Mouse (Mus musculus) lung, embryonic 14.5 days (tissue): ENCODE results near the gene Ccdc81. TPM values are rescaled to one million over a fixed set of nuclear protein-coding genes. Genes with fewer than 3 reads are reported as not detected.

Experiments
- ATAC-seq: fragments of 200-750 bp; cut with Nextera tagmentation; 2 replicates; pipeline ENCODE4 v1.8.0; 2017; ENCODE audit warnings: mild to moderate bottlenecking, moderate TSS enrichment, moderate library complexity; ENCODE audit not compliant: insufficient read depth
- DNase-seq: peaks from one replicate; pipeline ENCODE4 v3.0.0-alpha.2; 2015
- H3K27ac ChIP-seq: fragments of 300-500 bp; sonication (generic); 2 replicates; pipeline ENCODE4 v1.5.1; 2014; ENCODE audit warnings: low read depth, mild to moderate bottlenecking, moderate library complexity
- H3K27me3 ChIP-seq: fragments of 300-500 bp; sonication (generic); 2 replicates; pipeline ENCODE4 v1.6.1; 2014; ENCODE audit warnings: low read length, control low read depth; ENCODE audit not compliant: insufficient read depth
- H3K36me3 ChIP-seq: fragments of 300-500 bp; sonication (generic); 2 replicates; pipeline ENCODE4 v1.6.1; 2014; ENCODE audit warnings: control low read depth; ENCODE audit not compliant: insufficient read depth
- H3K4me1 ChIP-seq: fragments of 300-500 bp; sonication (generic); 2 replicates; pipeline ENCODE4 v1.6.1; 2014; ENCODE audit warnings: antibody characterized with exemption, control low read depth; ENCODE audit not compliant: insufficient read depth
- H3K4me2 ChIP-seq: fragments of 300-500 bp; sonication (generic); 2 replicates; pipeline ENCODE4 v1.6.1; 2014; ENCODE audit warnings: mild to moderate bottlenecking
- H3K4me3 ChIP-seq: fragments of 300-500 bp; sonication (generic); 2 replicates; pipeline ENCODE4 v1.5.1; 2014; ENCODE audit warnings: low read depth, low read length
- H3K9ac ChIP-seq: fragments of 300-500 bp; sonication (generic); 2 replicates; pipeline ENCODE4 v1.6.1; 2014
- H3K9me3 ChIP-seq: fragments of 300-500 bp; sonication (generic); 2 replicates; pipeline ENCODE4 v1.6.1; 2016; ENCODE audit warnings: low read depth, low read length, control low read depth
- CTCF ChIP-seq: IDR thresholded peaks from 2 replicates; pipeline ENCODE4 v1.5.1; 2016; ENCODE audit warnings: antibody characterized with exemption, low read depth
- WGBS: fragments of 180-500 bp; shearing (Covaris S2); extraction: QIAGEN DNeasy Blood & Tissue Kit; methylation state at CpG from one replicate; pipeline ENCODE4 v1.1.7; 2014; 5-methylcytosine and 5-hydroxymethylcytosine counted together
- polyA plus RNA-seq: library from polyadenylated mRNA; unstranded; fragments of >200 nt; fragmentation: Nextera tagmentation; extraction: Ambion mirVana; gene quantifications from 2 replicates; pipeline ENCODE4 v1.2.1, GENCODE M21; 2014

Gene Ccdc81
- polyA plus RNA-seq, 1 experiment from 2014 or later = not detected

GRCm38 (mm10) chr7:89908421-89908820, 5.0 kb upstream of the Ccdc81 start:
- no peak overlapping the region for H3K4me2 ChIP-seq
- peak; percentile 35 for ATAC-seq
- no peak overlapping the region for H3K9ac ChIP-seq
- DNase-seq = peak; percentile 25
- H3K36me3 ChIP-seq = no peaks in the 10 kb centered on the region
- TF ChIP-seq CTCF = no peak
- H3K27ac ChIP-seq = no peak overlapping the region
- no peaks in the 10 kb centered on the region for H3K4me1 ChIP-seq
- 35% methylated on average over 7 of the region's 7 CpGs for WGBS
- no peaks in the 10 kb centered on the region for H3K27me3 ChIP-seq
- no peak overlapping the region for H3K4me3 ChIP-seq
- no peaks in the 10 kb centered on the region for H3K9me3 ChIP-seq

DNA sequence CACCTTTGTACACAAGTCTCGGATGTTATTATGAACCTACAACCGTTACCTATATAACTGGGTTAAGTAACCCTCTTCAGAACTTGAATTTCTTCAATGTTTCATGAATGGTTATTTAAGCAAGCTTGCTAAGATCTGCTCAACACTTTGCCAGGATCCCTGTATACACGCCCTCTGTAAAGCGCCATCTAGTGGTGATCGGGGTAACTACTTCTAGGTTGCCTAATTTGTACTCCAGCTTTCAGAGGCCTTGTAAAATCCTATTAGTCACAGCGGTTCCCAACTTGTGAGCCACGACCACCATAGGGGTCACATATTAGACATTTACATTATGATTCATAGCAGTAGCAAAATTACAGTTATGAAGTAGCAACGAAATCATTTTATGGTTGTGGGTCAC, 4.5 kb upstream of the Ccdc81 start:
- Histone ChIP-seq H3K4me3 (no peak overlapping the region), H3K9me3 (no peaks in the 10 kb centered on the region), H3K4me2 (no peak overlapping the region), H3K4me1 (no peaks in the 10 kb centered on the region), H3K27ac (no peak overlapping the region), H3K9ac (no peak overlapping the region), H3K27me3 (no peaks in the 10 kb centered on the region), H3K36me3 (no peaks in the 10 kb centered on the region)
- DNase-seq (peak; percentile 90), ATAC-seq (peak; percentile 59)
- 18% methylated on average over 8 of the region's 8 CpGs for WGBS
- TF ChIP-seq CTCF = peak; percentile 90

DNA sequence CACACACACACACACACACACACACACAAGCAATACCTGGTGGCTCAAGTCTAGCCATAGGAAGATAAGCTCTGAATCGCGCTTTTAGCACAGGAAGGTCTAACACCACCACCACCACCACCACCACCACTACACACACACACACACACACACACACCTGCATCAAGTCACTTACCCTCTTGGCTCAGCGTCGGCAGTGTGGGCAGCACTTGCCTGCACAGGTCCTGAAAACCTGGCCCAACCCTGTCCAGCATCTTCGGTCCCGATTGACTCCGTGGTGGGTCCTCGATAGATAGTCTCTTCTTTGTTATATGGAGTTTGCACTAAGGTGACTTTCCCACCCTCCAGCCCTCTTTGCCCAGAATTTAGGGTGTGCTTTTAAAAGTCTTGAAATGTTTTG, 422 bp downstream of the Ccdc81 start:
- ATAC-seq (no peak), DNase-seq (no peak)
- H3K9ac ChIP-seq = no peak overlapping the region
- H3K27me3 ChIP-seq = no peaks in the 10 kb centered on the region
- H3K36me3 ChIP-seq = no peaks in the 10 kb centered on the region
- no peak for TF ChIP-seq CTCF
- no peaks in the 10 kb centered on the region for H3K4me1 ChIP-seq
- no peak overlapping the region for H3K4me3 ChIP-seq
- H3K4me2 ChIP-seq = peak overlapping the region; percentile 54
- no peak overlapping the region for H3K27ac ChIP-seq
- no peaks in the 10 kb centered on the region for H3K9me3 ChIP-seq
- 75% methylated on average over 8 of the region's 8 CpGs for whole genome bisulfite sequencing

DNA sequence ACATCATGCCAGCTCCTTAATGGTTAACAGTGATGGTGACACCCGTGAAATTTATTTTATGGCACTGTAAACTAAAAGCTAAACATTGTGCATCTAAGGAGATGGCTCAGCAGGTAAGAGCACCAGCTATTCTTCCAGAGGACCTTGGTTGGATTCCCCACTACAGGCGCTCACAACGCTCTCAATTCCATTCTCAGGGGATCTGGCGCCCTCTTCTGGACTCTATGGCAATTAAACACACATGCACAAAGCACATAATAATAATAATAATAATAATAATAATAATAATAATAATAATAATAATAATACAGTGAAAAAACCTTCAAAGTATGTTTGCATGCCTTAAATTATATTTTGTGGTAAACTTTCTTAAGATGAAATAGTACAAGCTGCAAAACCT, 11.6 kb downstream of the Ccdc81 start:
- DNase-seq (peak; percentile 50), ATAC-seq (no peak)
- TF ChIP-seq CTCF = peak; percentile 16; the same call in 1 of the 2 replicates
- H3K27ac ChIP-seq = no peak overlapping the region
- no peaks in the 10 kb centered on the region for H3K27me3 ChIP-seq
- WGBS = 27% methylated on average over 4 of the region's 4 CpGs
- no peak overlapping the region for H3K4me3 ChIP-seq
- no peak overlapping the region for H3K4me2 ChIP-seq
- H3K36me3 ChIP-seq = no peaks in the 10 kb centered on the region
- H3K9me3 ChIP-seq = no peaks in the 10 kb centered on the region
- no peaks in the 10 kb centered on the region for H3K4me1 ChIP-seq
- H3K9ac ChIP-seq = no peak overlapping the region

DNA sequence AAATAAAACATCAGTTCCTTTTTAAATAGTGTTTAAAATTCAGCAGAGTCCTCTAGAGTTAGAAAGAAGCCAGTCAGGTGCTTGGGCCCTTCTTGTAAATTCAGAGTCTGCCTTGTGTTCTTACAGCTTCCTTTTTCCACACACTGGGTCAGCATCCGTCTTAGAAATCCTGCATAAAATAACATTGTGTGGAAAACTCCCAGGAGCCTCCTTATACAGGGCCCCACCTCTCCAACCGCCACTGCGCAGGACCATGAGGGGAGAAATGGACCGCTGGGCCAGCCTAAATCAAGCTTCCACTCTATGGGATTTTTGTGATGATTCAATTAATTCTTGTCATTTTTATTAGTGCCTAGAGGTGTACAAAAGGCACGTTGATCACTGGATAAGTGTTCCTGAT, 12.0 kb downstream of the Ccdc81 start:
- no peaks in the 10 kb centered on the region for H3K4me1 ChIP-seq
- no peaks in the 10 kb centered on the region for H3K36me3 ChIP-seq
- H3K27me3 ChIP-seq = no peaks in the 10 kb centered on the region
- no peak overlapping the region for H3K27ac ChIP-seq
- ATAC-seq (no peak), DNase-seq (no peak)
- whole genome bisulfite sequencing = 78% methylated on average over 5 of the region's 5 CpGs
- no peak overlapping the region for H3K9ac ChIP-seq
- no peak overlapping the region for H3K4me2 ChIP-seq
- no peaks in the 10 kb centered on the region for H3K9me3 ChIP-seq
- no peak for TF ChIP-seq CTCF
- no peak overlapping the region for H3K4me3 ChIP-seq

DNA sequence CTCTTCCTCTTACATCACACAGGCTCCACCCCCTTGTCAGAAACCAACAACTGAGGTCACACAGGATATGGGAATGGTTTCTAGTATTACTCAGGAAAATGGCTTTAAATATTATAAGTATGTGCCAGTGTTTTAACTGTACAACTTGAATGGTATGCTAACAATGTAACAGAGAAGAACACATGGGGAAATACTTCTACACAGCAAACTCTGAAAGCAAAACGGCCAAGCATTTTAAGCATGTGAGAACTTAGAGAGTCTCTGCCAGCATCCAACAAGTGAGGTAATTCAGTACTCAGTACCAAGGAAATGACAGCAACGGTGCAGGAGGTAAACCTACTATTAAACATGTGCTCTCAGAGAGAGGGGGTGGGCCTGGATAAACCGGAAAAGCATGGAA, 18.9 kb downstream of the Ccdc81 start:
- WGBS = 54% methylated on average over 3 of the region's 3 CpGs
- H3K4me1 ChIP-seq = no peaks in the 10 kb centered on the region
- H3K4me3 ChIP-seq = no peak overlapping the region
- no peaks in the 10 kb centered on the region for H3K27me3 ChIP-seq
- H3K27ac ChIP-seq = no peak overlapping the region
- ATAC-seq (no peak), DNase-seq (no peak)
- H3K36me3 ChIP-seq = no peaks in the 10 kb centered on the region
- no peaks in the 10 kb centered on the region for H3K9me3 ChIP-seq
- H3K4me2 ChIP-seq = no peak overlapping the region
- H3K9ac ChIP-seq = no peak overlapping the region
- no peak for TF ChIP-seq CTCF

DNA sequence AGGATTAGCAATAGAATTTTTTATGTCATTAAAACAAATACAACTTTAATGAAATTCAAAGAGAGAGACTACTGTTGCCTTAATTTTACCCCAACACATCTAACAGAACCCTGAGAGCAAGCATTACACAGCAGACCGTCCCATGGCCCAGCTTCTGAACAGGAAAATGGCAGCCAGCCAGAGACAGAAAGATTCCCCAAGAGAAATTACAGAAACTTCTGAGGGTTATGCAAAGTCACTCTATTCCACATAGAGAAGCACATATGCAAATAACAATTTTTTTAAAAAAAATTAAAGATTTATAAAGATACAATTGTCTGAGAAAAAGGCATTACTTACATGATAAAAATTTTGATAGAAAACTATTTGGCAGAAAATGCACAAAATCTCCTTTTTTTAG, 23.7 kb downstream of the Ccdc81 start:
- ATAC-seq = no peak
- H3K4me1 ChIP-seq = no peaks in the 10 kb centered on the region
- no peaks in the 10 kb centered on the region for H3K27me3 ChIP-seq
- TF ChIP-seq CTCF = no peak
- DNase-seq = peak; percentile 33
- H3K9ac ChIP-seq = no peak overlapping the region
- H3K9me3 ChIP-seq = no peaks in the 10 kb centered on the region
- no peaks in the 10 kb centered on the region for H3K36me3 ChIP-seq
- WGBS = 41% methylated on average over 1 of the region's 1 CpGs
- no peak overlapping the region for H3K4me3 ChIP-seq
- no peak overlapping the region for H3K27ac ChIP-seq
- H3K4me2 ChIP-seq = no peak overlapping the region

DNA sequence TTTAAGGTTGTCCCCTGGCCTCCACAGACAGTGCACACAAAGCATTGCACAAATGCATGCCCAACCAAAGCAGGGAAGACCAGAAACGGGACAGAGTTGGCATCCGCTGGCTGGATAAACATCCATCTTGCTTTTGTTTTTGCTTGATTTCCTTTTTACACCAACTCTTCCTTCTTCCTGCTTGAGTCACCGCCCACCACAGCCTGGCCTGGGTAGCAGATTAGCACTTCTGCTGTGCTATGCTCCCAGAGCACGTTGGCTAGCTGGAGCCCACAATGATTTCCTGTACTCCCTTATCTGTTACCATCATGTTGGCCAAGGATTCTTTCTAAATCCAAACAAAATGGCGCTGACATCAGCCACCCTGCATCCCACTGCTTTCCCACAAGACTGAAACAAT, 36.2 kb downstream of the Ccdc81 start:
- H3K9ac ChIP-seq = no peak overlapping the region

More for the DNA sequence above, 36.2 kb downstream of the Ccdc81 start:
- Histone ChIP-seq H3K27ac (no peak overlapping the region), H3K27me3 (no peaks in the 10 kb centered on the region), H3K4me1 (no peaks in the 10 kb centered on the region), H3K4me2 (no peak overlapping the region), H3K9me3 (no peaks in the 10 kb centered on the region), H3K36me3 (no peaks in the 10 kb centered on the region), H3K4me3 (no peak overlapping the region)
- ATAC-seq = no peak
- DNase-seq = no peak
- 58% methylated on average over 5 of the region's 5 CpGs for WGBS
- TF ChIP-seq CTCF = no peak
